Mouse (Mus musculus) brain, embryonic 14.5 days (tissue): ENCODE results near the gene S1pr4.

Source experiments
- CTCF ChIP-seq: fragments of 200-500 bp; IDR thresholded peaks from 2 replicates; pipeline ENCODE4 v1.5.1; 2012; ENCODE audit warnings: inconsistent platforms, mild to moderate bottlenecking, moderate library complexity, borderline replicate concordance; ENCODE audit not compliant: insufficient read depth, insufficient read length; ENCODE audit errors: extremely low read depth
- POLR2A ChIP-seq: fragments of 200-500 bp; IDR thresholded peaks from 2 replicates; pipeline ENCODE4 v1.6.1; 2012; ENCODE audit warnings: mild to moderate bottlenecking, inconsistent platforms, borderline replicate concordance; ENCODE audit not compliant: poor library complexity, insufficient read depth, insufficient read length, severe bottlenecking; ENCODE audit errors: extremely low read depth

DNA sequence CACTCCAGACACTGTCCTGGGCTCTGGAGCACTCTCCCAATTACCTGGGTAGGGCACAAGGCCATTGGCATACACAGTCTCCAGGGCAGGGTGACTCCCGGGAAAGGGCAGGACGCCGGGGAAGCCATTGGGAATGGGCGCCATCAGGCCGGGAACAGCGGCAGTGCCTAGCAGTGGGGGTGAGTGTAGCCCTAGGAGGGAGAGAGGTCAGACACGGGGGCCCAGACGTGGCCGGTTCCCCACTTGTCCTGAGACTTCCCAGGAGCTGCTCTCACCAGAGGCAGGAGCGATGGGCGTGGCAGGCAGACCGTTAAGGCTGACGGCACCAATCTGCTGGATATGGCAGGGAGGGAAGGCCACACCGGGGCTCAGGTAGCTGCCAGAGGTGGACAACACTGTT lies 33.1 kb downstream of the S1pr4 start:
- TF ChIP-seq POLR2A (no peak), CTCF (no peak)
